Mouse (Mus musculus): Measurements from ENCODE around the gene Cemip. TPM values are rescaled to one million over a fixed set of nuclear protein-coding genes. Genes with fewer than 3 reads are reported as not detected.

The Cemip gene
- polyA plus RNA-seq, 1 experiment, result not detected

DNA sequence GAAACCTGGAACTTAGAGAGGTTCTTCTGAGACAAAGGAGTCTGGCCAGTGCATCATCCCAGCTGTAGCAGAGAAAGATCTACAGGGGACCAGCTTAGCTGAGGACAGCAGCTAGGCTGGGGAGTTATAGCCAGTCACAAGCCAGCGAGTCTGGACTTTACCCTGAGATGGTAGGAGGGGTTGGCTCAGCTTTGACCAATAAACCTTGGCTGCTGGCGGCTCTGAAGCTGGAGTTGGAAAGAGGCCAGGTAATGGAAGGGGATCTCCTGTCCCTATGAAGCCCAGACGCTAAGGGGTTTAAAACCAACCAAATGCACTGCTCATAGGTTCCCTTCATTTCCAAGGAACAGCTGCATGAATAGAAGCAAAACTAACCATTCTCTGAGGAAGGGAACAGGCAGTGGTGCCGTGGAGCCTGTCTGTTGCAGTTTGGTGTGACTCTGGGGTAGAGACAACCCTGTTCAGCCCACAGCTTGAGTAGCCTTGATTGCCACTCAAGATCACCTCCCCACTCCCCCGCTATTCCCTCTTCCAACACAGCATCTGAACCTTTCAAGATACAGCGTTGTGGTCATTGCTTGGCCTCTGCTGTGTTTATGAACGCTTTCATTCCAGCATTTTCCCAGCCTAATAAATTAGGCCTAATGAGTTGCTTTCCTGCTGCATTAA lies 30.2 kb downstream of the Cemip start:
- TF ChIP-seq GATA1 (IDR thresholded peaks at IDR 0.05; ENCODE audit: low read length), result no peak

- TF ChIP-seq GATA1 (IDR thresholded peaks at IDR 0.05; ENCODE audit: low read length), result no peak
Observed at GRCm38 (mm10) chr7:84053856-84054255, 32.4 kb downstream of the Cemip start.

DNA sequence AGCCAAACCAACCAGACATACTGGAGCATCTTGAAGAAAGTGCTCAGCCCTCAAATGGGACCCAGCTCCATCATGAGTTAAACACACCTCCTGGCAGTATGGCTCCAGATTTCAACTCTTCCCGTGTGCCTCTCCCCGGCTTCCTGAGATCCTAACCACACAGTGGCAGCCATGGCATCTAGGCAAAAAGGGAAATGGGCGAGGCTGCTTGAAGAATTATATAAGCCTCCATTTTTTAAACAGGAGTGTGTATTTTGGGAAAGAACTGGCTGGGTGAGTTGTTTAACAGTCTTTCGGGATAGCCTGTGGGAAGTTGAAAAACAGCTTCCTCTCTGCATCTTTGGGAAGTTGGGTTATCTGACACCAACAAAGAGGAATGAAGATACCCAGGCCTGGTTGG lies 34.9 kb downstream of the Cemip start:
- TF ChIP-seq GATA1 (IDR thresholded peaks at IDR 0.05; ENCODE audit: low read length), result no peak

DNA sequence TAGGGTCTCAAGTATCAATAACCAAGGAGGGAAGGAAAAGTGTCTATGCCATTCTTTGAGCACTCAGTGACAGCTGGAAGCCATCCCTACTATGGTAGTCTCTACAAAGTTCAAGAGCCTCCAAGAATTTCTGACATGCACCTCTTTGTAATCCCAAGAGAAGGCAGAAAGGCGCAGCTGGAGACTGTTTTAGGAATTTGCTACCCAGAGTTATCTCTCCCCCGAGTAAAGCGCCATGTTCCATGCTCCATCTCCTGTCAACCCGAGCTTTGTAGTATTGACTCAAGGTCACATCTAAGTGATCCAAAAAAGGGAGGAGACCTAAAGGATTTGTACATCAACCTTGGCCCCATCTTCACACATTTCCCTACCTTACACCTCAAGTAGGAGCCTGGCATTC lies 40.8 kb downstream of the Cemip start:
- no peak for TF ChIP-seq GATA1 (IDR thresholded peaks at IDR 0.05; ENCODE audit: low read length)

GRCm38 (mm10) chr7:84044581-84045290 lies 41.6 kb downstream of the Cemip start:
- TF ChIP-seq GATA1 (IDR thresholded peaks at IDR 0.05; ENCODE audit: low read length), result no peak

GRCm38 (mm10) chr7:84042726-84043125 lies 43.6 kb downstream of the Cemip start:
- TF ChIP-seq GATA1 (IDR thresholded peaks at IDR 0.05; ENCODE audit: low read length), result no peak

- no peak for TF ChIP-seq GATA1 (IDR thresholded peaks at IDR 0.05; ENCODE audit: low read length)
Observed at GRCm38 (mm10) chr7:84039856-84040522, 46.3 kb downstream of the Cemip start.

DNA sequence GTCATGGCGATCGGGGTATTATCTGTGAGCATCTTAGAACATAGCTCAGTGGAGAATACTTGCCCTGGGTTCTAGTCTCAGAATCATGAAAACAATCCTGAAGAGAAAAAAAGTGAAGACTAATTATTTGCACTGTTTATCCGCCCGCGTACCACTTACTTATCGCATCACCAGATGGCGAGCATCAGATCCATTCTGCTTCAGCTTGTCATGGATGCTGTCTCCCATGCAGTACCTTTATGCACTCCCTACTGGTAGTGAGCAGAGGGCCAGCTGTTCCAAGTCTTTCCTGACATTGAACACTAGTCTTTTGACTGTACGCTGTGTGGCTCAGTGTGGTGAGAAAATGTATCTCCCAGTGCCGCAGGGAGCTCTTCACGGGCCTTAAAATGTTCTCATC lies 47.7 kb downstream of the Cemip start:
- TF ChIP-seq GATA1 (IDR thresholded peaks at IDR 0.05; ENCODE audit: low read length), result no peak

GRCm38 (mm10) chr7:84032831-84033230 lies 53.5 kb downstream of the Cemip start:
- no peak for TF ChIP-seq GATA1 (IDR thresholded peaks at IDR 0.05; ENCODE audit: low read length)

DNA sequence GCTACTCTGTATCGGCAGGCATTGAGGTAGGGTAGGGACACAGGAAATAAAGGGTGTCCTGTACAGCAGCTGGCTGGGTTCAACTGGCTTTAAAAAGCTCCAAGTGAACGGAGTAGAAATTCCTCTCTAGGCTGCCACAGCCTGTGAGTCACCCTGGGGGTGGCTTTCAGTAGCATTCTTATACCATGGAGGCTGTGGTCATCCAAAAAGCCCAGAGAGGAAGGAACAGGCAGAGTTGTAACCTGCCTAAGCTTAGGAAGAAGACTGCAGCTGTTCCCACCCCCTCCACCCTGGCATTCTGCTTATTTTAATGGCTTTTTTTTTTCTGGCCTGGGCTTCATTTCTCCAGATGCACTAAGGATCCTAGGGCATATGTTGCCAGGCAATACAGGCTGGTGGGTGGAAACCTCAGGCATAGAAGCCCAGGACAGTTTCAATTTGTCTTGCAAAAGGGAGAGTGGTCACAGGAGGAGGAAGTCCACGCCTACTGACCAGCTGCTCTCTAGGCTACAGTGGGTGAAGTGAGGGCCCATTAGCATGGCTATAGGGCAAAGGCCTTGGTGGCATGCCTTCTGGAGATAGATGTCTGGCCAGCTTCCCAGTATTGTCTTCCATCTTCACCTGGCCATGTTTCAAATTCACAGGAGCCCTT lies 57.1 kb downstream of the Cemip start:
- no peak for TF ChIP-seq GATA1 (IDR thresholded peaks at IDR 0.05; ENCODE audit: low read length)

- TF ChIP-seq GATA1 (IDR thresholded peaks at IDR 0.05; ENCODE audit: low read length), result no peak
Observed at GRCm38 (mm10) chr7:84028368-84028767, 57.9 kb downstream of the Cemip start.

DNA sequence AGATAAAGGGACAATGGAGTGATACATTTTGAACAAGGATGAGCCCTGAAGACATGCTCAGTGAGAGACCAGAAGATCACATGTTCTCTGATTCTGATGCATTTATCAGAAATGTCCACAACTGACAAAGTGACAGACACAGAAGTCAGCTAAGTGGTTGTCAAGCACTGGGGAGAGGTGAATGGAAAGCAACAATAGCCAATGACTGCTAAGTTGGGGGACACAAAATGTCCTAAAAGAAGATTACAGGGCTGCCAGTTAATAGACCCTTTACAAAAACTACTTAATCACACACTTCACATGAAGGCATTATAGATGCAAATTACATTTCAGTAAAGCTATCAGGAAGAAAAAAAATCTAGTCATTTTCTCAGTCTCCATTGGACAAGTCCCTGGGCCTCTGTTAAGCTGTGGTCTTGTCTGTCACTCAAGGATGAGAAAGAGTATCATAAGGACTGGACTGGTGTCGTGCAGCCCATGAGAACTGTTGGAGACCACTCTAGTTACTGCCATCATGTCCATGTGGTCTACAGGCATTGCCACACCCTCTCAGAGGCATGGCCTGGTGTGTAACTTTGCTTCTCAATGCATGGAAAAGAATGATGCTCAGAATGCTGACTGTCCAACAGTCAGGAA lies 59.2 kb downstream of the Cemip start:
- TF ChIP-seq GATA1 (IDR thresholded peaks at IDR 0.05; ENCODE audit: low read length), result no peak

- TF ChIP-seq GATA1 (IDR thresholded peaks at IDR 0.05; ENCODE audit: low read length), result no peak
Observed at GRCm38 (mm10) chr7:84026090-84026489, 60.2 kb downstream of the Cemip start.

DNA sequence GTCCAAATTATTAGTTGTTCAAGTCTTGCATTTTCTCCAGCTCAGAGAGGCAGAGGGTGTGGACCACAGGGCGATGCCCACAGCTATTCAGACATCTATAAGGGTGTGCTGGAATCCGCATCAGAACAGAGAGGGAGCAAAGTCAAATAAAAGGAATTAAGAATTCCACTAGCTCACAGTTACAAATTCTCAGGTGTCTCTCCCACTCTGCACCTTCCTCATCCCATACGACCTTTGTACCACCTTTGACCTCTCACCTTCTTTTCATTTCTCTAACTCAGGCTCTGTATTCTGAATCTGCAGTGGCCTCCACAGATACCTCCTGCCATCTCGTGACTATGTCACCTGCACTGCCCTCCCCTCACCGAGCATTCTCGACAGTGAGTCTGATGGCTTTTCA lies 62.8 kb downstream of the Cemip start:
- TF ChIP-seq GATA1 (IDR thresholded peaks at IDR 0.05; ENCODE audit: low read length), result no peak

- TF ChIP-seq GATA1 (IDR thresholded peaks at IDR 0.05; ENCODE audit: low read length), result no peak
Observed at GRCm38 (mm10) chr7:84022462-84022861, 63.8 kb downstream of the Cemip start.

GRCm38 (mm10) chr7:84019381-84019780 lies 66.9 kb downstream of the Cemip start:
- TF ChIP-seq GATA1 (IDR thresholded peaks at IDR 0.05; ENCODE audit: low read length), result no peak

Measured in G1E-ER4 (cell line).